Mouse (Mus musculus): ENCODE measurements around the gene Gjb6.

The Gjb6 gene

GRCm38 (mm10) chr14:57133161-57133661 lies at the start of gene Gjb6:
Gjb6 (minus strand) TSS chr14:57133611.
- peak; percentile 21 for DNase-seq

GRCm38 (mm10) chr14:57165493-57165892 lies 32.1 kb upstream of the Gjb6 start:
- no peak for DNase-seq

GRCm38 (mm10) chr14:57161833-57162232 lies 28.4 kb upstream of the Gjb6 start:
- no peak for DNase-seq

GRCm38 (mm10) chr14:57161201-57161600 lies 27.8 kb upstream of the Gjb6 start:
- peak; percentile 39 for DNase-seq

- no peak for DNase-seq
These were observed 21.5 kb upstream of the Gjb6 start for GRCm38 (mm10) chr14:57154916-57155315.

GRCm38 (mm10) chr14:57145741-57146140 lies 12.3 kb upstream of the Gjb6 start:
- DNase-seq = no peak

- DNase-seq = no peak
These were observed 1.9 kb upstream of the Gjb6 start for GRCm38 (mm10) chr14:57135265-57135664.

- DNase-seq = no peak
These were observed 6.0 kb downstream of the Gjb6 start for GRCm38 (mm10) chr14:57127383-57127782.

- no peak for DNase-seq
These were observed 11.1 kb downstream of the Gjb6 start for GRCm38 (mm10) chr14:57122295-57122694.

GRCm38 (mm10) chr14:57115823-57116544 lies 17.4 kb downstream of the Gjb6 start, which contains the start of gene Gm4491:
Gm4491 (minus strand) TSS chr14:57115883.
- peak; percentile 28 for DNase-seq

- peak; percentile 28 for DNase-seq
These were observed 24.2 kb downstream of the Gjb6 start for GRCm38 (mm10) chr14:57109194-57109593.

- DNase-seq = no peak
These were observed 25.5 kb downstream of the Gjb6 start for GRCm38 (mm10) chr14:57107916-57108315.

- no peak for DNase-seq
These were observed 26.3 kb downstream of the Gjb6 start for GRCm38 (mm10) chr14:57107091-57107490.

GRCm38 (mm10) chr14:57105721-57106120 lies 27.7 kb downstream of the Gjb6 start:
- DNase-seq = no peak

- DNase-seq = no peak
These were observed 28.3 kb downstream of the Gjb6 start for GRCm38 (mm10) chr14:57105111-57105510.

GRCm38 (mm10) chr14:57104106-57105023 lies 29.0 kb downstream of the Gjb6 start, which contains the start of gene Gjb2:
Gjb2 (minus strand) TSS chr14:57104702.
- DNase-seq = peak; percentile 27

GRCm38 (mm10) chr14:57103711-57104105 lies 29.7 kb downstream of the Gjb6 start:
- no peak for DNase-seq

- DNase-seq = no peak
These were observed 30.3 kb downstream of the Gjb6 start for GRCm38 (mm10) chr14:57103121-57103520.

GRCm38 (mm10) chr14:57101623-57102022 lies 31.8 kb downstream of the Gjb6 start:
- DNase-seq = no peak

GRCm38 (mm10) chr14:57095855-57096254 lies 37.6 kb downstream of the Gjb6 start:
- no peak for DNase-seq

- peak; percentile 47 for DNase-seq
These were observed 40.4 kb downstream of the Gjb6 start for GRCm38 (mm10) chr14:57093029-57093428.

GRCm38 (mm10) chr14:57090001-57090400 lies 43.4 kb downstream of the Gjb6 start:
- DNase-seq = no peak

- DNase-seq = no peak
These were observed 44.3 kb downstream of the Gjb6 start for GRCm38 (mm10) chr14:57089107-57089506.
